Mouse (Mus musculus) ES-E14 (cell line): ENCODE measurements around the gene Tbck. TPM values are rescaled to one million over a fixed set of nuclear protein-coding genes. Genes with fewer than 3 reads are reported as not detected.

Experiments
- DNase-seq: peaks from one replicate; pipeline ENCODE4 v3.0.0-alpha.2; 2013; ENCODE audit warnings: low read depth, low spot score
- H3K27ac ChIP-seq: 2 replicates; pipeline ENCODE4 v1.5.1; 2012; ENCODE audit warnings: low read depth, mild to moderate bottlenecking, low read length, moderate library complexity, mixed read lengths; ENCODE audit not compliant: poor library complexity, insufficient read depth, severe bottlenecking
- H3K36me3 ChIP-seq: 2 replicates; pipeline ENCODE4 v1.6.1; 2012; ENCODE audit warnings: mild to moderate bottlenecking, low read length, moderate library complexity, mixed read lengths; ENCODE audit not compliant: control insufficient read depth, poor library complexity, insufficient read depth, severe bottlenecking
- H3K4me1 ChIP-seq, 2 experiments: fragments of 150-350 bp in 1 of 2; sonication (generic) in 1 of 2; 2 replicates each; pipeline ENCODE4 v1.6.1; 2012; ENCODE audit warnings: low read length in 2 of 2, mild to moderate bottlenecking in 1 of 2, mixed read lengths in 1 of 2; ENCODE audit not compliant: control insufficient read depth in 2 of 2, insufficient read depth in 2 of 2, poor library complexity in 1 of 2
- H3K4me3 ChIP-seq, 2 experiments: fragments of 150-350 bp in 1 of 2; sonication (generic) in 1 of 2; 2 replicates each; pipeline ENCODE4 v1.5.1; 2012; ENCODE audit warnings: low read length in 2 of 2, low read depth in 1 of 2, mild to moderate bottlenecking in 1 of 2, mixed read lengths in 1 of 2; ENCODE audit not compliant: insufficient read depth in 1 of 2, poor library complexity in 1 of 2, severe bottlenecking in 1 of 2
- H3K9ac ChIP-seq: 2 replicates; pipeline ENCODE4 v1.6.1; 2012; ENCODE audit warnings: low read depth, mild to moderate bottlenecking, low read length, mixed read lengths; ENCODE audit not compliant: poor library complexity, insufficient read depth, severe bottlenecking
- H3K9me3 ChIP-seq: fragments of 150-350 bp; sonication (generic); 2 replicates; pipeline ENCODE4 v1.6.1; 2012; ENCODE audit warnings: low read depth, mild to moderate bottlenecking, low read length; ENCODE audit not compliant: control insufficient read depth, insufficient read depth
- CHD2 ChIP-seq: IDR thresholded peaks from 2 replicates; pipeline ENCODE4 v1.6.1; 2014; ENCODE audit warnings: mild to moderate bottlenecking, low read depth, low read length, inconsistent platforms
- HCFC1 ChIP-seq: IDR thresholded peaks from 2 replicates; pipeline ENCODE4 v1.6.1; 2012; ENCODE audit warnings: low read length, inconsistent platforms, borderline replicate concordance; ENCODE audit not compliant: insufficient read depth
- MAFK ChIP-seq: IDR thresholded peaks from 2 replicates; pipeline ENCODE4 v1.6.1; 2014; ENCODE audit warnings: mild to moderate bottlenecking, low read depth, low read length, inconsistent platforms; ENCODE audit not compliant: insufficient read depth
- ZC3H11A ChIP-seq: IDR thresholded peaks from 2 replicates; pipeline ENCODE4 v1.6.1; 2012; ENCODE audit warnings: low read depth, mild to moderate bottlenecking, inconsistent platforms, low read length, borderline replicate concordance
- ZNF384 ChIP-seq: IDR thresholded peaks from 2 replicates; pipeline ENCODE4 v1.6.1; 2012; ENCODE audit warnings: low read depth, low read length, inconsistent platforms
- in situ Hi-C, 2 experiments: fragments of 600-800 bp; cut with MboI; formaldehyde crosslinking; loops; one replicate each; pipeline ENCODE4 v1.15.1; 2025; ENCODE audit warnings: low sequenced_read_pairs in 2 of 2, inconsistent platforms in 1 of 2; ENCODE audit not compliant: unreplicated experiment in 2 of 2
- total RNA-seq: library from RNA; depleted of rRNA; stranded (reverse); fragments of 300-350 nt; gene quantifications from 2 replicates; pipeline ENCODE4 v1.2.3, GENCODE M21; 2012

The Tbck gene
- total RNA-seq, 1 experiment = 8.4 TPM

- Histone ChIP-seq H3K9me3 (no peaks in the 10 kb centered on the region), H3K36me3 (no peaks in the 10 kb centered on the region), H3K9ac (no peak overlapping the region), H3K4me1 (no peaks in the 10 kb centered on the region), H3K27ac (no peak overlapping the region), H3K4me3 (no peak overlapping the region)
- in situ Hi-C loops = no loop called here
- no peak for TF ChIP-seq ZC3H11A
- no peak for TF ChIP-seq MAFK
- no peak for TF ChIP-seq CHD2
- no peak for TF ChIP-seq ZNF384
- TF ChIP-seq HCFC1 = no peak
- DNase-seq = no peak
Observed at GRCm38 (mm10) chr3:132650191-132650590, 33.8 kb upstream of the Tbck start.

- no peak overlapping the region for H3K27ac ChIP-seq
- in situ Hi-C loops = no loop called here
- H3K4me3 ChIP-seq = no peak overlapping the region
- no peak overlapping the region for H3K9ac ChIP-seq
- no peaks in the 10 kb centered on the region for H3K9me3 ChIP-seq
- no peaks in the 10 kb centered on the region for H3K4me1 ChIP-seq
- no peak for DNase-seq
- TF ChIP-seq CHD2 (no peak), HCFC1 (no peak), ZNF384 (no peak), MAFK (no peak), ZC3H11A (no peak)
- no peaks in the 10 kb centered on the region for H3K36me3 ChIP-seq
Observed at GRCm38 (mm10) chr3:132651776-132652175, 32.2 kb upstream of the Tbck start.

- Histone ChIP-seq H3K27ac (no peak overlapping the region), H3K4me3 (no peak overlapping the region), H3K36me3 (peaks cover 2% of the 10 kb centered on the region), H3K9me3 (no peaks in the 10 kb centered on the region), H3K9ac (no peak overlapping the region), H3K4me1 (no peaks in the 10 kb centered on the region)
- in situ Hi-C loops = no loop called here
- TF ChIP-seq ZC3H11A = no peak
- TF ChIP-seq MAFK = no peak
- no peak for TF ChIP-seq ZNF384
- TF ChIP-seq CHD2 = no peak
- TF ChIP-seq HCFC1 = no peak
- no peak for DNase-seq
Observed at GRCm38 (mm10) chr3:132653959-132654358, 30.0 kb upstream of the Tbck start.

GRCm38 (mm10) chr3:132655955-132656354 is 28.0 kb upstream of the Tbck start:
- Histone ChIP-seq H3K4me1 (no peaks in the 10 kb centered on the region), H3K9me3 (no peaks in the 10 kb centered on the region), H3K36me3 (peaks cover 11% of the 10 kb centered on the region), H3K9ac (no peak overlapping the region), H3K27ac (no peak overlapping the region), H3K4me3 (no peak overlapping the region)
- no peak for DNase-seq
- TF ChIP-seq HCFC1 (no peak), ZNF384 (no peak), ZC3H11A (no peak), MAFK (no peak), CHD2 (no peak)
- in situ Hi-C loops = no loop called here

GRCm38 (mm10) chr3:132677494-132677893 is 6.5 kb upstream of the Tbck start:
- TF ChIP-seq MAFK = no peak
- no peak for TF ChIP-seq CHD2
- no peak for TF ChIP-seq ZNF384
- no peak for TF ChIP-seq ZC3H11A
- no peak for TF ChIP-seq HCFC1
- DNase-seq = no peak
- Histone ChIP-seq H3K9me3 (no peaks in the 10 kb centered on the region), H3K36me3 (peaks cover 5% of the 10 kb centered on the region), H3K4me1 (no peaks in the 10 kb centered on the region), H3K9ac (no peak overlapping the region), H3K4me3 (no peak overlapping the region), H3K27ac (no peak overlapping the region)
- in situ Hi-C loops = no loop called here
